Mouse (Mus musculus): ENCODE measurements around the gene Dhps. TPM values are rescaled to one million over a fixed set of nuclear protein-coding genes. Genes with fewer than 3 reads are reported as not detected.
A peak's percentile ranks its signal among the peaks of the same experiment; 100 is the strongest.
"Not testable (repeated sequence)": the region's sequence is repeated elsewhere in the genome, so short reads cannot be mapped to it uniquely, and the experiment has no call there.

Dhps gene
- polyA plus RNA-seq, 1 experiment from 2014 or later: 71.8 TPM

- H3K27me3 ChIP-seq (ENCODE audit: low read depth, poor library complexity, severe bottlenecking): no peaks in the 10 kb centered on the region
- H3K4me1 ChIP-seq: peaks cover 27% of the 10 kb centered on the region
- H3K36me3 ChIP-seq: peaks cover 54% of the 10 kb centered on the region
- WGBS: 87% methylated on average over 5 of the region's 5 CpGs
- no peaks in the 10 kb centered on the region for H3K9me3 ChIP-seq (replicated peaks)
- no peak for DNase-seq (ENCODE audit: low spot score)
- peak overlapping the region; percentile 95 for H3K4me3 ChIP-seq
- peak overlapping the region; percentile 96 for H3K27ac ChIP-seq (replicated peaks)
Measured at GRCm38 (mm10) chr8:85071041-85071440, 516 bp upstream of the Dhps start.

- Histone ChIP-seq H3K36me3 (peaks cover 52% of the 10 kb centered on the region), H3K9me3 (replicated peaks) (no peaks in the 10 kb centered on the region), H3K27me3 (ENCODE audit: low read depth, poor library complexity, severe bottlenecking) (no peaks in the 10 kb centered on the region), H3K4me1 (peaks cover 28% of the 10 kb centered on the region), H3K27ac (replicated peaks) (peak overlapping the region; percentile 96), H3K4me3 (peak overlapping the region; percentile 95)
- no peak for DNase-seq (ENCODE audit: low spot score)
- WGBS: 45% methylated on average over 9 of the region's 9 CpGs
Measured at GRCm38 (mm10) chr8:85072364-85072929, 890 bp downstream of the Dhps start.

- DNase-seq (ENCODE audit: low spot score): no peak
- Histone ChIP-seq H3K36me3 (peaks cover 51% of the 10 kb centered on the region), H3K27ac (replicated peaks) (no peak overlapping the region), H3K4me1 (peaks cover 28% of the 10 kb centered on the region), H3K27me3 (ENCODE audit: low read depth, poor library complexity, severe bottlenecking) (no peaks in the 10 kb centered on the region), H3K9me3 (replicated peaks) (no peaks in the 10 kb centered on the region), H3K4me3 (peak overlapping the region; percentile 95; the same call in 1 of the 2 replicates)
- WGBS: 93% methylated on average over 15 of the region's 15 CpGs
Measured at GRCm38 (mm10) chr8:85073041-85073612, 1.6 kb downstream of the Dhps start.

- peaks cover 59% of the 10 kb centered on the region for H3K36me3 ChIP-seq
- WGBS: 90% methylated on average over 10 of the region's 10 CpGs
- no peaks in the 10 kb centered on the region for H3K27me3 ChIP-seq (ENCODE audit: low read depth, poor library complexity, severe bottlenecking)
- peaks cover 30% of the 10 kb centered on the region for H3K4me1 ChIP-seq
- DNase-seq (ENCODE audit: low spot score): no peak
- no peaks in the 10 kb centered on the region for H3K9me3 ChIP-seq (replicated peaks)
- H3K4me3 ChIP-seq: no peak overlapping the region
- no peak overlapping the region for H3K27ac ChIP-seq (replicated peaks)
Measured at GRCm38 (mm10) chr8:85074167-85074566, 2.6 kb downstream of the Dhps start.

- no peak for DNase-seq (ENCODE audit: low spot score)
- Histone ChIP-seq H3K4me1 (peaks cover 34% of the 10 kb centered on the region), H3K27me3 (ENCODE audit: low read depth, poor library complexity, severe bottlenecking) (no peaks in the 10 kb centered on the region), H3K36me3 (peaks cover 62% of the 10 kb centered on the region), H3K27ac (replicated peaks) (no peak overlapping the region), H3K4me3 (no peak overlapping the region), H3K9me3 (replicated peaks) (no peaks in the 10 kb centered on the region)
- WGBS: 93% methylated on average over 10 of the region's 10 CpGs
Measured at GRCm38 (mm10) chr8:85074617-85075016, 3.1 kb downstream of the Dhps start.

- peaks cover 62% of the 10 kb centered on the region for H3K36me3 ChIP-seq
- WGBS: 69% methylated on average over 9 of the region's 9 CpGs
- H3K27ac ChIP-seq (replicated peaks): no peak overlapping the region
- DNase-seq (ENCODE audit: low spot score): peak; percentile 35
- no peaks in the 10 kb centered on the region for H3K9me3 ChIP-seq (replicated peaks)
- peaks cover 37% of the 10 kb centered on the region for H3K4me1 ChIP-seq
- no peak overlapping the region for H3K4me3 ChIP-seq
- H3K27me3 ChIP-seq (ENCODE audit: low read depth, poor library complexity, severe bottlenecking): no peaks in the 10 kb centered on the region
Measured at GRCm38 (mm10) chr8:85076001-85076400, 4.4 kb downstream of the Dhps start.

- peak overlapping the region; percentile 16; the same call in 1 of the 2 replicates for H3K4me3 ChIP-seq
- 2% methylated on average over 2 of the region's 2 CpGs for WGBS
Measured at GRCm38 (mm10) chr8:85076993-85077392, 5.4 kb downstream of the Dhps start.

GRCm38 (mm10) chr8:85080214-85080531 is 8.6 kb downstream of the Dhps start:
- peaks cover 44% of the 10 kb centered on the region for H3K4me1 ChIP-seq
- WGBS: under 1% methylated on average over 25 of the region's 25 CpGs
- DNase-seq (ENCODE audit: low spot score): no peak
- H3K9me3 ChIP-seq (replicated peaks): no peaks in the 10 kb centered on the region
- peak overlapping the region; percentile 76 for H3K4me3 ChIP-seq
- peak overlapping the region; percentile 88 for H3K27ac ChIP-seq (replicated peaks)
- peaks cover 41% of the 10 kb centered on the region for H3K36me3 ChIP-seq
- no peaks in the 10 kb centered on the region for H3K27me3 ChIP-seq (ENCODE audit: low read depth, poor library complexity, severe bottlenecking)

More at GRCm38 (mm10) chr8:85076993-85077392, 5.4 kb downstream of the Dhps start:
- DNase-seq (ENCODE audit: low spot score): peak; percentile 85
- Histone ChIP-seq H3K27me3 (ENCODE audit: low read depth, poor library complexity, severe bottlenecking) (no peaks in the 10 kb centered on the region), H3K4me1 (peaks cover 41% of the 10 kb centered on the region), H3K27ac (replicated peaks) (no peak overlapping the region), H3K36me3 (peaks cover 62% of the 10 kb centered on the region), H3K9me3 (replicated peaks) (no peaks in the 10 kb centered on the region)

GRCm38 (mm10) chr8:85080532-85081215 is 9.1 kb downstream of the Dhps start, which contains the start of gene Wdr83os:
Gene Wdr83os (plus strand): TSS chr8:85080740.
- WGBS: under 1% methylated on average over 30 of the region's 30 CpGs
- Histone ChIP-seq H3K27ac (replicated peaks) (peak within 1 kb of the TSS; percentile 88), H3K4me3 (peak within 1 kb of the TSS; percentile 76), H3K4me1 (peaks cover 44% of the 10 kb centered on the region), H3K27me3 (ENCODE audit: low read depth, poor library complexity, severe bottlenecking) (no peaks in the 10 kb centered on the region), H3K36me3 (peaks cover 41% of the 10 kb centered on the region), H3K9me3 (replicated peaks) (no peaks in the 10 kb centered on the region)
- peak; percentile 71 for DNase-seq (ENCODE audit: low spot score)

- Histone ChIP-seq H3K9me3 (replicated peaks) (no peaks in the 10 kb centered on the region), H3K4me1 (peaks cover 44% of the 10 kb centered on the region), H3K4me3 (peak within 1 kb of the TSS; percentile 76), H3K27ac (replicated peaks) (peak within 1 kb of the TSS; percentile 88), H3K36me3 (peaks cover 41% of the 10 kb centered on the region), H3K27me3 (ENCODE audit: low read depth, poor library complexity, severe bottlenecking) (no peaks in the 10 kb centered on the region)
- 4% methylated on average over 9 of the region's 9 CpGs for WGBS
- peak; percentile 51 for DNase-seq (ENCODE audit: low spot score)
Measured at GRCm38 (mm10) chr8:85081216-85081555, 9.6 kb downstream of the Dhps start, which contains the start of gene Wdr83. Gene Wdr83 (minus strand): TSS chr8:85081306.

- not testable (repeated sequence) for DNase-seq (ENCODE audit: low spot score); H3K4me3 ChIP-seq; H3K27ac ChIP-seq (replicated peaks); H3K27me3 ChIP-seq (ENCODE audit: low read depth, poor library complexity, severe bottlenecking); H3K9me3 ChIP-seq (replicated peaks)
- 94% methylated on average over 4 of the region's 4 CpGs for WGBS
- peaks cover 42% of the 10 kb centered on the region for H3K36me3 ChIP-seq
- H3K4me1 ChIP-seq: peaks cover 42% of the 10 kb centered on the region
Measured at GRCm38 (mm10) chr8:85082169-85082568, 10.6 kb downstream of the Dhps start.

- Histone ChIP-seq H3K36me3 (peaks cover 44% of the 10 kb centered on the region), H3K4me3 (peak within 1 kb of the TSS; percentile 67), H3K9me3 (replicated peaks) (no peaks in the 10 kb centered on the region), H3K27ac (replicated peaks) (peak within 1 kb of the TSS; percentile 61), H3K27me3 (ENCODE audit: low read depth, poor library complexity, severe bottlenecking) (no peaks in the 10 kb centered on the region), H3K4me1 (peaks cover 42% of the 10 kb centered on the region)
- DNase-seq (ENCODE audit: low spot score): peak; percentile 78
- 1% methylated on average over 30 of the region's 30 CpGs for whole genome bisulfite sequencing
Measured at GRCm38 (mm10) chr8:85083108-85083813, 11.7 kb downstream of the Dhps start, which contains the start of gene Man2b1. Gene Man2b1 (plus strand): TSS chr8:85083270.

All from midbrain, embryonic 10.5 days (tissue).